Mouse (Mus musculus): ENCODE measurements around the gene Apon. TPM values are rescaled to one million over a fixed set of nuclear protein-coding genes. Genes with fewer than 3 reads are reported as not detected.

Apon gene
- polyA plus RNA-seq (2015; fragmentation: Nextera tagmentation; extraction: Ambion mirVana) = 0.11 TPM in 1 of 2 replicates, not detected in the other

DNA sequence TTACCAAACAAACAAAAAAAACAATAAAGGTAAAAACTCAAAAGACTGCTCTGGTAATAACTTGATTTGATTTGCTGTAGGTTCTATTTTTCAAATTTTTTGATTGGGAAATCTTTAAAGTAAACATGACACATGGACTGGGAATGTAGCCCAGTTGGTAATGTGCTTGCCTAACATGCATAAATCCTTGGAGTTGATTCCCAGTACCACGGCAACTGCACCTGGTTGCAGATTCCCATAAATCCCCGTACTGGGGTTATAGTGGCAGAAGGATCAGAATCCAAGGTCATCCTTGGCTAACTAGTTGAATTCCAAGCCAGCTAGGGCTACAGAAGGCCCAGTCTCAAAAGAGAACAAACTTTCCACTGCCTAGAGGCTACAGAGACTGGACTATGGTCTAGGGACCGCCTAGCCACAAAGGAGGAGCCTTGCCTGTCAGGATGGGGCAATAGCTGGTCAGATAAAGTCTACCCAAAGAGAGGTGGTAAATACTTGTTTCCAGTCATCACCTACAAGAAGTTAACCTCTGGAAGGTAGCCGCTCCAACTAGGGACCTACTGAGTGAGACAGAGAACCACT, at the start of gene Apon:
Gene Apon (plus strand): TSS at position 420 of the 579 bp plus-strand sequence.
- 86% methylated on average over 4 of the region's 4 CpGs for WGBS
- no peak within 1 kb of the TSS for H3K4me3 ChIP-seq (ENCODE audit: low read length)
- H3K27ac ChIP-seq (ENCODE audit: low read depth, low read length) = no peak within 1 kb of the TSS
- H3K27me3 ChIP-seq (replicated peaks; ENCODE audit: control insufficient read depth, insufficient read depth, low read length) = no peaks in the 10 kb centered on the region
- H3K36me3 ChIP-seq (ENCODE audit: control insufficient read depth, insufficient read depth, low read length) = peaks cover 23% of the 10 kb centered on the region
- no peak for ATAC-seq
- no peaks in the 10 kb centered on the region for H3K4me1 ChIP-seq (ENCODE audit: control insufficient read depth, insufficient read depth, low read depth, low read length)
- no peaks in the 10 kb centered on the region for H3K9me3 ChIP-seq (ENCODE audit: control insufficient read depth, low read length)
- no peak within 1 kb of the TSS for H3K4me2 ChIP-seq (ENCODE audit: low read length)
- H3K9ac ChIP-seq (ENCODE audit: low read depth, low read length) = no peak within 1 kb of the TSS

GRCm38 (mm10) chr10:128204941-128205340, 49.0 kb upstream of the Apon start:
- no peak overlapping the region for H3K4me3 ChIP-seq (ENCODE audit: low read length)
- 94% methylated on average over 15 of the region's 15 CpGs for WGBS

GRCm38 (mm10) chr10:128208326-128208725, 45.6 kb upstream of the Apon start:
- no peak overlapping the region for H3K27ac ChIP-seq (ENCODE audit: low read depth, low read length)
- no peak for ATAC-seq
- WGBS = 96% methylated on average over 10 of the region's 10 CpGs
- no peak overlapping the region for H3K4me2 ChIP-seq (ENCODE audit: low read length)
- H3K36me3 ChIP-seq (ENCODE audit: control insufficient read depth, insufficient read depth, low read length) = 0 out of 2 replicates have a peak, but pooled peaks cover 2% of the 10 kb centered on the region
- peaks cover 13% of the 10 kb centered on the region for H3K4me1 ChIP-seq (ENCODE audit: control insufficient read depth, insufficient read depth, low read depth, low read length)
- H3K4me3 ChIP-seq (ENCODE audit: low read length) = no peak overlapping the region
- H3K9me3 ChIP-seq (ENCODE audit: control insufficient read depth, low read length) = no peaks in the 10 kb centered on the region
- H3K27me3 ChIP-seq (replicated peaks; ENCODE audit: control insufficient read depth, insufficient read depth, low read length) = no peaks in the 10 kb centered on the region
- no peak overlapping the region for H3K9ac ChIP-seq (ENCODE audit: low read depth, low read length)

More at GRCm38 (mm10) chr10:128204941-128205340, 49.0 kb upstream of the Apon start:
- no peaks in the 10 kb centered on the region for H3K27me3 ChIP-seq (replicated peaks; ENCODE audit: control insufficient read depth, insufficient read depth, low read length)
- H3K9ac ChIP-seq (ENCODE audit: low read depth, low read length) = no peak overlapping the region
- 0 out of 2 replicates have a peak, but pooled peaks cover 2% of the 10 kb centered on the region for H3K36me3 ChIP-seq (ENCODE audit: control insufficient read depth, insufficient read depth, low read length)
- ATAC-seq = no peak
- H3K4me1 ChIP-seq (ENCODE audit: control insufficient read depth, insufficient read depth, low read depth, low read length) = no peaks in the 10 kb centered on the region
- H3K4me2 ChIP-seq (ENCODE audit: low read length) = no peak overlapping the region
- no peaks in the 10 kb centered on the region for H3K9me3 ChIP-seq (ENCODE audit: control insufficient read depth, low read length)
- no peak overlapping the region for H3K27ac ChIP-seq (ENCODE audit: low read depth, low read length)

DNA sequence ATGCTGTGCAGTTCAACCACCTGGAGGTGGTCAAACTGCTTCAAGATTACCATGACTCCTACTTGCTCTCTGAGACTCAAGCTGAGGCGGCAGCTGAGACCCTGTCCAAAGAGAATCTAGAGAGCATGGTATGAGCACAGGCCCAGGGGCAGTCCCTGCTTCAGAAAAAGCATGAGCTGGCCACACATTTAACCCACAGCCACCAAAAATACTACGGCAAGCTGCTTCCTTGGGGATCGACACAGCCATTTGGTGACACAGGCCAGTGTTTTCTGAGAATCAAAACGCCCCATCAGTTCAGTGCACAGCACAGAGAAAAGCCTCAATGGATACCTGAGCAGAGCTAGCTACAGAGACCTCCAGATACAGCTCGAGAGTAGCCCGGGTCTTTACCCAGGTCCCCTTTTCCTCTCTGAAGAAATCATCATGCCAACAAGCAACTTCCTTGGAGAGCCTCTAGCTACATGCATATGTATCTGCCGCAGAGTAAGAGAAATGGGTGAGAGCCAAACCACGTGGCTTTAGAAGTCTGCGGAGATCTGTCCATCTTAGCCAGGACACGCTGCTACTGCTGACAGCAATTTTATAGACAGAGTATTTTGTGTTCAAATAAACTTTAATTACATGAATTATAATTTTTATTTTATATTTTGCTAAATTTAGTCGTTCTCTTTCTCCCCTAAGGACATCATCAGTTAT, 44.4 kb upstream of the Apon start:
- WGBS = 92% methylated on average over 11 of the region's 11 CpGs
- Histone ChIP-seq H3K27me3 (replicated peaks; ENCODE audit: control insufficient read depth, insufficient read depth, low read length) (no peaks in the 10 kb centered on the region), H3K9me3 (ENCODE audit: control insufficient read depth, low read length) (no peaks in the 10 kb centered on the region), H3K9ac (ENCODE audit: low read depth, low read length) (no peak overlapping the region), H3K36me3 (ENCODE audit: control insufficient read depth, insufficient read depth, low read length) (0 out of 2 replicates have a peak, but pooled peaks cover 2% of the 10 kb centered on the region), H3K4me1 (ENCODE audit: control insufficient read depth, insufficient read depth, low read depth, low read length) (peaks cover 13% of the 10 kb centered on the region), H3K27ac (ENCODE audit: low read depth, low read length) (no peak overlapping the region), H3K4me3 (ENCODE audit: low read length) (no peak overlapping the region), H3K4me2 (ENCODE audit: low read length) (no peak overlapping the region)
- ATAC-seq = no peak

- no peak for ATAC-seq
- Histone ChIP-seq H3K4me1 (ENCODE audit: control insufficient read depth, insufficient read depth, low read depth, low read length) (peaks cover 13% of the 10 kb centered on the region), H3K27me3 (replicated peaks; ENCODE audit: control insufficient read depth, insufficient read depth, low read length) (no peaks in the 10 kb centered on the region), H3K9me3 (ENCODE audit: control insufficient read depth, low read length) (no peaks in the 10 kb centered on the region), H3K4me2 (ENCODE audit: low read length) (no peak overlapping the region), H3K4me3 (ENCODE audit: low read length) (no peak overlapping the region), H3K9ac (ENCODE audit: low read depth, low read length) (no peak overlapping the region), H3K36me3 (ENCODE audit: control insufficient read depth, insufficient read depth, low read length) (0 out of 2 replicates have a peak, but pooled peaks cover 2% of the 10 kb centered on the region), H3K27ac (ENCODE audit: low read depth, low read length) (no peak overlapping the region)
- WGBS = 91% methylated on average over 2 of the region's 2 CpGs
Measured at GRCm38 (mm10) chr10:128210131-128210530, 43.8 kb upstream of the Apon start.

- Histone ChIP-seq H3K4me2 (ENCODE audit: low read length) (peak overlapping the region; percentile 97), H3K4me1 (ENCODE audit: control insufficient read depth, insufficient read depth, low read depth, low read length) (peaks cover 13% of the 10 kb centered on the region), H3K27me3 (replicated peaks; ENCODE audit: control insufficient read depth, insufficient read depth, low read length) (no peaks in the 10 kb centered on the region), H3K36me3 (ENCODE audit: control insufficient read depth, insufficient read depth, low read length) (0 out of 2 replicates have a peak, but pooled peaks cover 2% of the 10 kb centered on the region), H3K9ac (ENCODE audit: low read depth, low read length) (peak overlapping the region; percentile 65), H3K27ac (ENCODE audit: low read depth, low read length) (no peak overlapping the region), H3K4me3 (ENCODE audit: low read length) (peak overlapping the region; percentile 63), H3K9me3 (ENCODE audit: control insufficient read depth, low read length) (no peaks in the 10 kb centered on the region)
- 30% methylated on average over 14 of the region's 14 CpGs for WGBS
- no peak for ATAC-seq
Measured at GRCm38 (mm10) chr10:128210954-128211353, 42.9 kb upstream of the Apon start.

- Histone ChIP-seq H3K9ac (ENCODE audit: low read depth, low read length) (peak within 1 kb of the TSS; percentile 65), H3K27me3 (replicated peaks; ENCODE audit: control insufficient read depth, insufficient read depth, low read length) (no peaks in the 10 kb centered on the region), H3K9me3 (ENCODE audit: control insufficient read depth, low read length) (no peaks in the 10 kb centered on the region), H3K27ac (ENCODE audit: low read depth, low read length) (peak within 1 kb of the TSS; percentile 76), H3K4me3 (ENCODE audit: low read length) (peak within 1 kb of the TSS; percentile 63), H3K36me3 (ENCODE audit: control insufficient read depth, insufficient read depth, low read length) (0 out of 2 replicates have a peak, but pooled peaks cover 1% of the 10 kb centered on the region), H3K4me1 (ENCODE audit: control insufficient read depth, insufficient read depth, low read depth, low read length) (peaks cover 13% of the 10 kb centered on the region), H3K4me2 (ENCODE audit: low read length) (peak within 1 kb of the TSS; percentile 97)
- ATAC-seq = peak; percentile 92
- WGBS = under 1% methylated on average over 30 of the region's 30 CpGs
Measured at GRCm38 (mm10) chr10:128211390-128212108, 42.3 kb upstream of the Apon start, which contains the start of gene Spryd4. Gene Spryd4 (minus strand): TSS chr10:128211807.

- H3K4me3 ChIP-seq (ENCODE audit: low read length) = peak overlapping the region; percentile 63
- no peak overlapping the region; the same call in 1 of the 2 replicates for H3K9ac ChIP-seq (ENCODE audit: low read depth, low read length)
- H3K4me1 ChIP-seq (ENCODE audit: control insufficient read depth, insufficient read depth, low read depth, low read length) = peaks cover 13% of the 10 kb centered on the region
- no peaks in the 10 kb centered on the region for H3K27me3 ChIP-seq (replicated peaks; ENCODE audit: control insufficient read depth, insufficient read depth, low read length)
- H3K4me2 ChIP-seq (ENCODE audit: low read length) = peak overlapping the region; percentile 97
- H3K27ac ChIP-seq (ENCODE audit: low read depth, low read length) = peak overlapping the region; percentile 76; the same call in 1 of the 2 replicates
- 50% methylated on average over 6 of the region's 6 CpGs for WGBS
- H3K36me3 ChIP-seq (ENCODE audit: control insufficient read depth, insufficient read depth, low read length) = no peaks in the 10 kb centered on the region
- no peaks in the 10 kb centered on the region for H3K9me3 ChIP-seq (ENCODE audit: control insufficient read depth, low read length)
- no peak for ATAC-seq
Measured at GRCm38 (mm10) chr10:128212148-128212547, 41.7 kb upstream of the Apon start.

Data from hindbrain, embryonic 16.5 days (tissue).